Mouse (Mus musculus): Measurements from ENCODE around the gene Lrch1. TPM values are rescaled to one million over a fixed set of nuclear protein-coding genes. Genes with fewer than 3 reads are reported as not detected.
A peak's percentile ranks its signal among the peaks of the same experiment; 100 is the strongest.

Gene Lrch1
- total RNA-seq, 2 experiments from 2014 or later: 18.2 to 19.5 TPM

DNA sequence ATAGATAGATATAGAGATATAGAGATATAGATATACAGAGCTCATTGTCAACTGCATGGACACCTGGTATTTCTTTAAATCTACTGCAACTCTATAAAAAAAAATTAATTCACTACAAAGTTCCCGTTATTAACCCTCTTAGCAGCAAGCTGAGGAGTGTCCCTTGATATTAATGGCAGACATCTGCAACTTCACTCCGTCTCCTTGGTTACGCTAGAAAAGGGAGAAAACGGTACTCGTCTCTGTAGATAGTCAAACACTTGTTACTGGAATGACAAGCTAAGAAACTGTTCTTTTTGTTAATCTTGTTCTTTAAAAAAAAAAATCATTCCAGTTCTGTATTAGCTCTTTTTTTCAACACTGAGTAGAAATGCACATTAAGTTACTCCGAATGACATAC, 54.0 kb downstream of the Lrch1 start:
- no peak for ATAC-seq (ENCODE audit: poor library complexity, severe bottlenecking)

DNA sequence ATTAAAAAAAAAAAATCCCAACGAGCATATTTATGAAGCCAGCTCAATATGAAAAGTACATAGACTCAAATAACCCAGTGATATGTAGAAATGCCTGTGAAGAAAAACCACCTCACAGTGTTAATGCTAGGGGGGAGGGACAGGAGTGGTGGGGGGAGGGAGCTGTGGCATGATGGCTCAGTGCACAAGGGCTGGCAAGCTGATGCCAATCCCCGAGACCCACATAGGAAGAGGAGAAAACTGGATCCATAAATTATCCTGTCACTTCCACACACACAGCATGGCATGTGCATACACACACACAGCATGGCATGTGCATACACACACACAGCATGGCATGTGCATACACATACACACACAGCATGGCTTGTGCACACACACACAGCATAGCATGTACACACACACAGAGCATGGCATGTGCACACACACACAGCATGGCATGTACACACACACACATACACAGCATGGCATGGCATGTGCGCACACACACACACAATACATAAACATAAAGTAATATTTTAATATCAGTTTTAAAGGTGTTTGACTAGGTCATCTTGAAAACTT, 54.5 kb downstream of the Lrch1 start:
- ATAC-seq (ENCODE audit: poor library complexity, severe bottlenecking): no peak

DNA sequence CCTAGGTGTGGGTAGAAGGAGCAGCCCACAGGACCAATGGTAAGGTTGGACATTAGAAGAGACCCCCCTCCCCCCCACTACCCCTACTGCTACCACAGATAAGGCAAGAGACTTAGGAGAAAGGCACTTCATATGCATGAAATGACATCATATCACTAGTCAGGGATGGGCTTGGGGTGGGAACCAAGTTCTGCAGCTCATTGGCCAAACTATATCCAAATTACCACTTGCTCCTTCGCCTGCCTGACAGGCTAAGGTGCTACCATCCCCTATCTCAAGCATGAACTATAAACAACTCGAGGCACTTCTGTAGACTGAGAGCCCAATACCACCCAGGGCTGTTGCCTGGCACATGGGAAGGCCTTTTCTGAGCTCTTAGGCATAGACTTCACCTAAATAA, 58.4 kb downstream of the Lrch1 start:
- ATAC-seq (ENCODE audit: poor library complexity, severe bottlenecking): no peak

DNA sequence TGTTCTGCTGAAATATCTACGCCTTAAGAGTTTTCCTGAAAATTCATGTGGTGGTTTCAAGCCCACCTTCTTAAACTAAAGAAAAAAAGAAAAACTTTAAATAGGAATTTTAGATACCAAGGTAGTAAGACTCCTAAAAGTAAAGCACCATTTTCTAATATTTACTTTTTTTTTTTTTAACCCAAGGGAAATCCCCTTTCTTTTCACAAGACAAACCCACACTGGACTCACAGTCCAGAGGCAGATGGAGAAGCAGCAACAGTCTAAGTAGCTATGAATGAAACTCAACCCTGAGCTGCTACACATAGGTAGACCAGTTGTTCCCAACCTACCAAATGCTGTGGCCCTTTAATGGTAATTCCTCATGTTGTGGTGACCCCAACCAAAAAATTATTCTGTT, 59.6 kb downstream of the Lrch1 start:
- no peak for ATAC-seq (ENCODE audit: poor library complexity, severe bottlenecking)

DNA sequence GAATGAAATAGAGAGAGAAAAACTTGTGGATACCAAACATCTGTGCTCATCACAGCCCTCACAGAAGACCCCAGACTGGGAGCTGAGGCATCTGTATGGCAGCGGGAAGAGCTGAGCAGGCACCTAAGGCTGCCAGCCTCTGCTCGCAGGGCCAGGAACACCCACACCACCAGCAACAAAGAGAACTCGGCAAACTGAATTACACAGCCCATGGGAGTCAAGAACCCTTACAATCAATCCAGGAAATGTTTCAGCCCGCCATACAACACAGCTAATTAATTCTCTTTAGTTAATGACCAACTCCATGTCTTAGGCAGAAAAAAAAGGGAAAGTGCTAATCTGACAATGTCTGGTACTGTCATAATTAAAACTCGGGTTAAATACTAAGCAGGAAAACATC, 61.2 kb downstream of the Lrch1 start:
- ATAC-seq (ENCODE audit: poor library complexity, severe bottlenecking): no peak

DNA sequence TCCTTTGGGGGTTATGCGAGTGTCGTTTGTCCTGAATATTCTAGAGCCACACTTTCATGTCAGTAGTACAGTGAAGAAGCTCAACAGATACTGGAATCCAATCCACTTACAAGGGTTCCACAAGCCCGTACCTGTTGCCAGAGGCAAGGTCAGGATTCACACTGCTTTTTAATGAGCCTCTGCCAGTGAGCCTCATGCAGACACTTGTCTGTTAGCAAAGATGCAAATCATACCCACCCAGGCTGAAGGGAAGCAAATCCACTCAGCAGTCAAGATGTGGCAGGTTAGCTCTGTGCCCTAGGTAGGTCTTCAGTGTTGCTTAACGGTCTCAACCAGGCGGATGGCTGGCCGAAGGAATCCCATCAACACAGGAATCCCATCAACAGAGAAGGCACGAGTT, 62.8 kb downstream of the Lrch1 start:
- ATAC-seq (ENCODE audit: poor library complexity, severe bottlenecking): no peak

DNA sequence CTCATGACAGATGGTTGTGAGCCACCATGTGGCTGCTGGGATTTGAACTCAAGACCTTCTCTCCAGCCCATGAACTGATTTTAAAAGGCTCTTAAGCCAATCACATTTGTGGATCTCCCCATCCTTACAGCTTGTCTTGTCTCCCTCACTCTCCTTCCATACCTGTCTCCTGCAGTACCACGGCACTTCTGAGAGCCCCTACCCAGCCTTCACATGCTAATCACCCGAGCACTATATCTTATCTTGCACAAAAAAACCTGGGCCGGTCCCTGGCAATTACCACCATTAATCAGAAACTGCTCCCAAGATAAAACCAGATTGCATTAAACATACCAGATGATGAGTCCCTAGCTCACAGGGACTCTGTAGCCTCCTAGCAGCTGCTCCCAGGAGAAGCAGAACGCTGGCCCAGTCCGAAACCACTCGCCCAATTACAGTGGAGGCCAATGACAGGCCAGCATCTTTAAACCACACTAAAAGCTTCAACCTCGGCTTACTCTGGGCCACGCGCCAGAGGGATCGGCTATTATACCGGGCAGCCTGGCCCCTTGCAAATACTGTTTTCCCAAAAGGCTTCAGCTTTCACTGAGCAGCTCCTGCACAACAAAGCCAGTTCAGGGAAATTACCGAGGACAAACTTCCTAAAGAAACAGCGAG, 63.5 kb downstream of the Lrch1 start:
- ATAC-seq (ENCODE audit: poor library complexity, severe bottlenecking): no peak

DNA sequence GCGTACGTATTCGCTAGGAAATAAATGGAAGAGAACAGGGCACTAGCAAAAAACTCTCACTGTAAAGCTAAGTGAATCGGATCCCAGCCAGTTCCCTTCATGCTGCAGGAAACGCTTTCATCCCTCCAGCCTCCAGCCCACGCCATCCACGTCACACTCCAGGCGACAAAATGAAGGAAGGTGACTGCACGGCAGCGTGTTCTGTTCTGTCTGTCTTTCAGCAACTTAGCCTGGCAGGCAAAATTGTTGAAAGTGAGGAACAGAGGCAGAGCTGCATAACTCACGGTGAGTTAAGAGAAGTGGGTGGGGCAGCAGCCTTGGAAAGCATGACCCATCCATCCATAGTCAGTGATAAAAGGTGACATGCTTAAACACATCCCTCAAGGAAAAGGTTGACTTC, 64.5 kb downstream of the Lrch1 start:
- no peak for ATAC-seq (ENCODE audit: poor library complexity, severe bottlenecking)

DNA sequence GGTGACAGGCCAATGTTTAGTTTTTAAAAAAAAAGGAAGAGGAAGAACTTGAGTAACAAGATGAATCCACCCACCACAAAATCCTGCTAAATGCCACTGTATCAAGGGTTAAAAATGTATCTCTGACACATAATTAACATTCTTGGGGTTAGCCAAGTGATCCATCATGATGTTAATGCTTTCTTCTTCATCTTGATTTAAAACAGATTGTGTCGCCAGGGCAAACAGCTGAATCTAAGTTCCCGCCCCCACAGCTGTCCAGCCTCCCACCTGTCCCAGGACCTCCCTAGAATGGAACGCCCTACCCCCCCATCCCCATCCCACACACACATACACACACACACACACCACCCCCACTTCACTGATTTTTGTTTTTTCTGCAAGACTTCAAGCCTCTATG, 64.9 kb downstream of the Lrch1 start:
- no peak for ATAC-seq (ENCODE audit: poor library complexity, severe bottlenecking)

DNA sequence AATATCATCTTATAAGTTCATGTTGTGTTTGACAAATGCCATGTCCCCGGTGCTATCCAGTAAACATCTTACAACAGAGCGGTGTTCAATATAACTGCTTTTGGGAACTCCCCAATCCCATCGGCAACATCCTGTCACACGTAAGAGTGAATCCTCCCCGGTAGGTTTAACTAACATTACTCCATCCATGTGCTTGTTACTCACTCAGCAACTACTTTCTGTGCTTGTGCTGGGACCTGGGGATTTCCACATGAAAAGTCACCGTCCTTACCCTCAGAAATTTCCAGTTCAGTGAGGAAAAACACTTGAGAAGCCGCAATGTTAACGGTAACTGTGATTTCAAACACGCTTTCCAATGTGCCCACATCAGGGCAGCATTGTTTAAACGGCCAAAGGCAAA, 66.8 kb downstream of the Lrch1 start:
- ATAC-seq (ENCODE audit: poor library complexity, severe bottlenecking): no peak

DNA sequence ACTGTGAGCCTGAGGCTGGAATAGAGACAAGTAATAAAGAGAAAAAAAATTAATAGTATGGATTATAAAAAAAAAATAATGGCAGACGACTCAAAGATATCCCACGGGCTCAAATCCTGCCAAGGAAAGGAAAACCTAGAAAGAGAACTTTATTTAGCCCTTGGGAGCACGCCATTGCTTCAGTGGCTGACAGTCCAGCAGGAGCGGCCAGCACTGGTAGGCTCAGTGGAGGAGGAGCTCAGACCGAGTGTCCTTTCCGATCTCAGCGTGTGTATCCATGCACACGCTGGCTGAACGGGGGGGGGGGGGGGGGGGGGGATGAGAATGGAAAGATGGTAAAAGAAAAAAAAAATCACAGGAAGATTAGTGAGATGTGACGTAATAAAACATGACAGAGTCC, 68.2 kb downstream of the Lrch1 start:
- ATAC-seq (ENCODE audit: poor library complexity, severe bottlenecking): no peak

DNA sequence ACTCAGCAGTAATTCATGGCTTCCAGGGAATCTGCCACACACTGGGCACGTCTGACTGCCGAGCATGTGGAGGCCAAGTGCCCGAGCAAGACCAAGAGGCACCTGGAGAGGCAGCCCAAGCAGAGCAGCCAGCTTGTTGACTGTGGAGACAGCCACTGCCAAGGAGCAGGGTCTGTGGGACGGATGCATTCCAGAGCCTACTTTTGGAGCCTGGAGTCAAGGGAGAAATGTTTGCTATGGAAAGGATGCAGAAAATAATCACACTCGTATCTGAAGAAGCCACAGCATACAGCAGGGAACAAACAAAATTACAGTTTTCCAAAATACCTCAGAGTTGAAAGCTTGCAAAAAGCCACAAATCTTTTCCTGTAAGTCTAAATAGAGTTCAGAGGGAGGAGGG, 70.4 kb downstream of the Lrch1 start:
- ATAC-seq (ENCODE audit: poor library complexity, severe bottlenecking): no peak

DNA sequence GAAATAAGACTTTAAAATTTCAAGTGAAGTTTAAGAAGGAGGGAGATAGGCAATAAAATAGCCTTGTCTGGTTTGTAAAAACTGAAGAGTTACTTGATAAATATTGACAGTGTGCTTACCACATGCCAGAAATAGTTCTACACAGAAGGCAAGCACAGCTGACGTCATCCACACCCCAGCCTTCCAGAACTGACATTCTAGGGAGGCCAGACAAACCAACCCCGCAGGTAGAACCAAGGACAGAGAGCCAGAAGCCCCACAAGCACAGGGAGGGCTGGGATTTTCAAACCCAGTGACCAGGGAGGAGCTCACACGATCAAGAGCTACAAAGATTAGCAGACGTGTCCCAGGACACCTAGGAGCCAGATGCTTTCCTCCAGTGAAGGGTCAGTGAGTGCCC, 76.5 kb downstream of the Lrch1 start:
- no peak for ATAC-seq (ENCODE audit: poor library complexity, severe bottlenecking)

DNA sequence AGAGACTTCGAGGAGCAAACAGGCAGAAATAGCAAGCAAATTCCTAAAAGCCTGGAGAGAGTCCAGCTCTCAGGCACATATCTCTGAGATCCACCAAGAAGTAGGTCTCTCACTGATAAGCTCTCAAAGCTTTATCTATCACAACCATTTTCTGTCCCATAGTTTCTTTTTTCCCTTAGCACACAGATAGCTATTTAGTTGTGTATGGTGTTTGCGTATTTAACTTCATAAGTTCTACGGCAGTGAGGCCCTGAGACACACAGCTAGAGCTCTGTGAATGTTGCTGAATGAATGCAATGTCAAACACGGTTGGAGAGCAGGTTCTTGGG, 78.8 kb downstream of the Lrch1 start:
- ATAC-seq (ENCODE audit: poor library complexity, severe bottlenecking): 0 out of 2 replicates have a peak, but pooled peaks have one; percentile 31

DNA sequence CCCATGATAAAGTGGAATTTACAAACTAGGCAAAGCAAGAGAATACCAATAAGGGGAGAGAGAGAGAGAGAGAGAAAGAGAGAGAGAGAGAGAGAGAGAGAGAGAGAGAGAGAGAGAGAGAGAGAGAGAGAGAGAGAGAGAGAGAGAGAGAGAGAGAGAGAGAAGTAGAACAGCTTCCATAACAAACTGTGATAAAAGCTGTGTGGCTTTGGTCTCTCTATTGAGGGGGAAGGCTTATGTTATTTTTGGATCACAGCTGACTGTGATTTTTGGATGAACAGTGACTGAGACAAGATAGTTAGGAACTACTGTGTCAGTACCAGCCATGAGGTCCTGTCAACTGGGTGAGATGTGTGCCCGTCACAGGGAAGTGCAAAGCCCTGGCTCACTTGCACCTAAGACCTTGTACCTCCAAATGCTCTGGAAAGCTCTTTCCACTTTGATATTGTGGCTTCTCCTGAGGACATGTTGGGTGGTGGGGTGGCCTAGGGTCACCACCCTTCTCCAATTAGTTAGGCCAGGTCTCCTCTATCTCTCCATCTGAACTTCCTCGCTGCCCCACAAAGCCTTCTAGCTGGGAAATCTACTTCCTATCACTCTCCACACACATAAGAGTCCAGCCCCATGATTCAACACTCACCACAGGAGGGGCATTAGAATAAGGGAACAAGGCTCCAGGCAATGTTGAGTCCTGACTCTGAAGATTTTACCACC, 79.3 kb downstream of the Lrch1 start:
- peak; percentile 46; the same call in 1 of the 2 replicates for ATAC-seq (ENCODE audit: poor library complexity, severe bottlenecking)

DNA sequence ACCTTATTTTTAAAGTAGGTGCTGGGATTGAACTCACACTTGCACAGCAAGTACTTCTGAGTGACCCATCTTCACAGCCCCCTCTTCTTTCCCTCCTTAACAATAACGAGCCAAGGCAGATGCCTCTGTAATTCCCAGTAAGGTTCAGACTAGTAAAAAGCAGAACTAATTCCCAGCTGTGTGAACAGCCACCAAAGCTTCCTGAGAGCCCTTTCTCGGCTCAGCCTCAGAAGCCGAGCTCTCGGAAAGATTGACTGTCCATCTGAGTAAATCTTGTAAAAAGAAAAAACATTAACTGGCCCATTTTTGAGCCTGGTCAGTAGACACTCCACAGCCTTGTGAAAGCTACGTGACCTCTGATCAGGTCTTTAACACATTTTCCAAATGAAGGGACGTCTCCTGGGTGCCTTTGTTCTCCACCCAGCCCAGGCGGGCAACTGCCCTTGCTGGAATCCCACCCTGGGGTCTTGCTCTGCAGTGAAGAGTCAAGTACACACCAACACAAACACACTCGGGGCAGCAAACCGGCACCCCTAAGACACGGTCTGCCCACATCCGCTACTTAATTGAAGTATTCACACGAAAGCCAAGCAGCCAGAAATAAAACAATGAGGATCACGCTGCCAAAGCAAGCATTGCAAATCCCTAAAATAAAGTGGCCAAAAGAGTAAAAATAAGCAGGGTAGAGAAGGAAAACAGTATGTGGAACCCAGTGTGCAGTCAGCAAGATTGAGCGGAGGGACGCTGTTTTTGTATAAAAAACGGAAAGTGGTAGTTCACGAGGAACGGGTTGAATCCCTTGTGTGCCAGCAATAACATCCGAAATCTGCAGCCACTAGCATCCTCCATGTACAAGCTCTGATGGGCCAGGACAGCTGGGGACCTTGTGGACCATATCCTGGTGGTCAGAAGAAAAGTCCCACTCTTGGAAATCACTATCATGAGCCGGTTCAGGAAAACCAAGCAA, 80.3 kb downstream of the Lrch1 start:
- ATAC-seq (ENCODE audit: poor library complexity, severe bottlenecking): 0 out of 2 replicates have a peak, but pooled peaks have one; percentile 33

DNA sequence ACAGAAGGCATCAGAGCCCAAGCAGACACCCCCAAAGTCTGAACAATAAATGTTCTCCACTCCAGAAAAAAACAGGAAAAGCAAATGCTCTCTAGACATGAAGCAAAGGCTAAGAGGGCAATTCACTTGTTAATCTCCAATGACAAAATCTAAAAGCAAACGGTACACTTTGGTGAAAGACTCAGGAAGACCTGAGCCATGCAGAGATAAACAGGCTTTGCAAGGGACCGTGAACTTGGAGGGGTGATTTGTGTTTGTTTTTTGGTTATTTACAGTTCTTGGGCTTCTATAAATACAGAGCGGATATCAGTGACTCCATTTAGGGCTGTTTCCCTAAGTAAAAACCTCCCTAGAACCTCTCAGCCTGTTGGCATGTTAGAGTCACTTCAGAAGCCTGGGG, 81.9 kb downstream of the Lrch1 start:
- ATAC-seq (ENCODE audit: poor library complexity, severe bottlenecking): no peak

DNA sequence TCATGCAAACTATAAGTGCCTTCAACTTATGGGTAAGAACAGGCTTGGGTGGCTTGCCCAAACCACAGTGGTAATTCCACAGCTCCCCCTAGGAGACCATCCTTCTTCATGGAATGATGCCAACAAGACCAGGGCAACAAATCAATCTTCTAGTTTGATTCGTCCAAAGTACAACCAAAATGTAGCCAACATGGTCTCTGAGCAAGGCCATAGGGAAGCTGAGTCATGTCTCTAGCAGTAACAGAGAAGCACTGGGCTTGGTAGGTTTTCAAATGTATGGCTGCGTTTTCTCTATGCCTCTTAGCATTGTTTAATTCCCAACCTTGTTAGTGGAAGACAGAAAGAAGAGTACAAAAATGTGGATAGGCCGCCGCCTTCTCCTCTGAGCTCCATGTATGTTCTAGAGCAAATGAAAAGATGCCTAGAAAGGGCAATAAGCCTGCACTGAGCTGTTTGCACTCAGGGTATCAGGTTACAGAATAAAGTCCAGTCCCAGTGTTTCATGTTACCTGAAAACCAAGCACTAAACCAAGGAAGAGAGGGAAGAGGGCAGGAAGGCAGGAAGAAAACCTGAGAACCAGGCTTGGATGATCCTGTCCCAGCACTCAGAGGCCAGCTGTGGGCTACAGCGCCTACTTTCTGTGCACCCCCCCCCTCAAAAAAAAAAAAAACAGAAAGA, 82.7 kb downstream of the Lrch1 start:
- no peak for ATAC-seq (ENCODE audit: poor library complexity, severe bottlenecking)

DNA sequence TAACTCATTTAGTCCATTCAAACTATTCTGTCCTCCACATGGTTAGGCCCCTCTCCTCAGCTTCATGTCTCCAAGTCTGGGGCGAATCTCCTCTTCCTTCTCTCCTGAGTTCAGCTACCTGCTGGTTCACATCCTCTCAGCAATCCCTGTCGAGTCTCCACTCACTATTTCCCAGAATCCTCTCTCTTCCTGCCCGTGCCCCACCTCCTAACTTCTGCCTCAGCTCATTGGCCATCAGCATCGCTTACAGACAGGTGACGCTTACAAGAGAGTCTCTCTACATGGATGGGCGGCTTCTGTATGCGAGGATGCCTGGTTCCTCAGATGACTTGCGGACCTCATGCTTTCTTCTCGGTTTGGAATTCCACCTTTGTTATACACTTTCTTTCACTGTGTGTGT, 86.2 kb downstream of the Lrch1 start:
- ATAC-seq (ENCODE audit: poor library complexity, severe bottlenecking): no peak

DNA sequence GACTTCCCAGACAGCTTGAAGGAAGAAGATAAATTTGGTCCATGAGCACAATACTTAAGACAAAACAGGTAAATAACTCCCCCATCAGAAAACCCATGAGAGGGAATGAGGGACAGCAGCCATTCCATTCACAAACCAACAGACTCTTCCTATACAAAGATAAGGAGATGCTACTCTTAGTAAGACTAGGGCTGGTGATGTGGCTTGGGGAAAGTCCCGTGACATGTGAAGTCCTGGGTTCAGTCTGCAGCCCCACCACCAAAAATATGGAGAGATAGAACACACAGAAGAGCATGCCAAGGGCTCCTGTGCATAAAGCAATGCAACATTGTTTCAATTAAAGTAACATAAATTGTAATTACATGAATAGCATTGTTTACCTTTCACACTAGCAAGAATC, 88.5 kb downstream of the Lrch1 start:
- no peak for ATAC-seq (ENCODE audit: poor library complexity, severe bottlenecking)

DNA sequence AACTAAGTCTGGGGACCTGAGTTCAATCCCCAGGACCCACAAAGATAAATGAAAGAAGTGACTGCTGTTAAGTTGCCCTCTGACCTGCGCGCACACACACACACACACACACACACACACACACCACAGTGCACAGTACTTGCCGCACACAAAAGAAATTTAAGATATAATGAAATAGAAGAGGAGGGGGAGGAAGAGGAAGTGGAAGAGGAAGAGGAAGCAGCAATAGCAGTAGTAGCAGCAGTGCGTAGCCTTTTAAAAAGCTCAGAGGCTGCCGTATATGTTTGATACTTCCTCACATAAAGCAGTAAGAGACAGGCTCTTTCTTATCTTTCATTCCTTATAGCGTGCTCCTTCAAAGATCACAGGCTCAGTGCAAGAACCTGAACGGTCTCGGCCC, 92.2 kb downstream of the Lrch1 start:
- peak; percentile 90 for ATAC-seq (ENCODE audit: poor library complexity, severe bottlenecking)
